Mouse (Mus musculus) spleen, adult 2 months (tissue): ENCODE results near the gene Dok7. TPM values are rescaled to one million over a fixed set of nuclear protein-coding genes. Genes with fewer than 3 reads are reported as not detected.

Experiments used
- DNase-seq, 2 experiments: peaks; one replicate each; pipeline versions ENCODE4 v3.0.0 to v3.0.0-alpha.2; 2012 to 2021; ENCODE audit warnings: low spot score in 2 of 2, low read depth in 1 of 2
- H3K27ac ChIP-seq: fragments of 200-500 bp; 2 replicates; pipeline ENCODE4 v1.5.1; 2012; ENCODE audit warnings: low read length, inconsistent platforms; ENCODE audit not compliant: insufficient read depth
- H3K27me3 ChIP-seq: fragments of 200-500 bp; 2 replicates; pipeline ENCODE4 v1.6.1; 2012; ENCODE audit warnings: mild to moderate bottlenecking, moderate library complexity, low read length, inconsistent platforms; ENCODE audit not compliant: control insufficient read depth, insufficient read depth
- H3K36me3 ChIP-seq: fragments of 200-500 bp; 2 replicates; pipeline ENCODE4 v1.6.1; 2012; ENCODE audit warnings: mild to moderate bottlenecking, low read length, inconsistent platforms; ENCODE audit not compliant: control insufficient read depth, insufficient read depth
- H3K4me1 ChIP-seq: fragments of 200-500 bp; 2 replicates; pipeline ENCODE4 v1.6.1; 2011; ENCODE audit warnings: inconsistent platforms; ENCODE audit not compliant: control insufficient read depth, insufficient read depth, insufficient read length
- H3K4me3 ChIP-seq: fragments of 200-500 bp; 2 replicates; pipeline ENCODE4 v1.5.1; 2011; ENCODE audit warnings: mild to moderate bottlenecking, inconsistent platforms; ENCODE audit not compliant: insufficient read depth, insufficient read length; ENCODE audit errors: extremely low read depth
- CTCF ChIP-seq: fragments of 200-500 bp; IDR thresholded peaks from 2 replicates; pipeline ENCODE4 v1.5.1; 2011; ENCODE audit warnings: mild to moderate bottlenecking, inconsistent platforms; ENCODE audit not compliant: insufficient read depth, insufficient read length, insufficient replicate concordance; ENCODE audit errors: extremely low read depth
- POLR2A ChIP-seq: fragments of 200-500 bp; IDR thresholded peaks from 2 replicates; pipeline ENCODE4 v1.6.1; 2011; ENCODE audit warnings: low read depth, low read length, inconsistent platforms
- WGBS: fragments of 180-500 bp; shearing (Covaris S2); methylation state at CpG from one replicate; pipeline ENCODE4 v1.1.7; 2018; 5-methylcytosine and 5-hydroxymethylcytosine counted together
- polyA plus RNA-seq: library from polyadenylated mRNA; depleted of rRNA; stranded (reverse); fragments of >200 nt; gene quantifications from 2 replicates; pipeline ENCODE4 v1.2.3, GENCODE M21; 2012

Dok7 gene
- polyA plus RNA-seq, 1 experiment, result 0.54 TPM

DNA sequence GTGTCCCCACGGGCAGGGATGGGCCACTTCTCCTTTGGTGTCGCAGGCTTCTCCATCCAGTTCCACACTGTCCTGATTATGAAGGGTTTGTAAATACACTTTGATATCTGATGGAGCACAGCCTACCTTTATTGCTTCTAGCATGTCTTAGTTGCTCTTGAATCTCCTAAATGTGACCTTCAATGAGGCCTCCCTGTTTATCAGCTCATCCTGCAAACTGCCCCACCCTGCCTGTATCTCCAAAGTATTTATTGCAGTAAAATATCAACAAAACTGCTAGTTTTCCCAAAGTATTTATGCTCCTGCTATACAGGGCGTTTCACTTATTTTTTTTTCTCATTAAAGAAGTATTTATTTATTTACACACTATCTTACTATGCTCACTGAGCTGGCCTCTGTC lies 59.4 kb downstream of the Dok7 start:
- DNase-seq, result no peak
- Histone ChIP-seq H3K27ac (no peak overlapping the region), H3K36me3 (no peaks in the 10 kb centered on the region), H3K4me1 (no peaks in the 10 kb centered on the region), H3K4me3 (no peak overlapping the region), H3K27me3 (0 out of 2 replicates have a peak, but pooled peaks cover 2% of the 10 kb centered on the region)
- TF ChIP-seq CTCF (no peak), POLR2A (no peak)
- WGBS, result 70% methylated on average over 3 of the region's 3 CpGs

GRCm38 (mm10) chr5:35117633-35118032 lies 61.1 kb downstream of the Dok7 start:
- Histone ChIP-seq H3K4me1 (no peaks in the 10 kb centered on the region), H3K36me3 (no peaks in the 10 kb centered on the region), H3K27ac (no peak overlapping the region), H3K4me3 (no peak overlapping the region), H3K27me3 (0 out of 2 replicates have a peak, but pooled peaks cover 2% of the 10 kb centered on the region)
- DNase-seq, result no peak
- TF ChIP-seq POLR2A, result no peak
- TF ChIP-seq CTCF, result no peak
- 68% methylated on average over 3 of the region's 3 CpGs for WGBS

- H3K4me1 ChIP-seq, result no peaks in the 10 kb centered on the region
- 97% methylated on average over 2 of the region's 2 CpGs for WGBS
- H3K36me3 ChIP-seq, result no peaks in the 10 kb centered on the region
- TF ChIP-seq POLR2A (no peak), CTCF (no peak)
- 0 out of 2 replicates have a peak, but pooled peaks cover 2% of the 10 kb centered on the region for H3K27me3 ChIP-seq
- no peak overlapping the region for H3K4me3 ChIP-seq
- H3K27ac ChIP-seq, result no peak overlapping the region
- no peak for DNase-seq
Measured at GRCm38 (mm10) chr5:35118418-35118817, 61.9 kb downstream of the Dok7 start.

DNA sequence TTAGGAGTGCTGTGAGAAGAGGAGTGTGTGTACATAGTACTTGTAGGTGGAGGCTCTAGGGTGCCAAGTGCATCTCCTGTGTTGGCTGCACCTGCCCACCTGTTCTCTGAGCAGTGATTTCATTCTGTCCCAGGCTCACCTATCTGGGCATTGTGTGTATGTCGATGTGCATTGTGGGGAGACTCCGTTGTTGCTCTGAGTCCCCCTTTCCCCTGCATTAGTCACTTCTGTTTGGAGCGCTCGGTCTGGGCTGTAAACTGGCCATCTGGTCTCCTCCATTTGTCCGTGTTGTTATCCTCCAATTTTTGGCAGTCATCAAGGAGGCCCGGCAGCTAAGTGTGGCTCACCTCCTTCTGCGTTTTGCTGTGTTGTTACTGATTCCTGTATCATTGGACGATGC lies 63.5 kb downstream of the Dok7 start:
- no peak for DNase-seq
- Histone ChIP-seq H3K4me3 (no peak overlapping the region), H3K4me1 (no peaks in the 10 kb centered on the region), H3K27me3 (0 out of 2 replicates have a peak, but pooled peaks cover 2% of the 10 kb centered on the region), H3K36me3 (no peaks in the 10 kb centered on the region), H3K27ac (no peak overlapping the region)
- TF ChIP-seq CTCF (no peak), POLR2A (no peak)
- WGBS, result 80% methylated on average over 8 of the region's 8 CpGs

GRCm38 (mm10) chr5:35129208-35129607 lies 72.6 kb downstream of the Dok7 start:
- Histone ChIP-seq H3K27me3 (no peaks in the 10 kb centered on the region), H3K36me3 (no peaks in the 10 kb centered on the region), H3K4me1 (no peaks in the 10 kb centered on the region), H3K27ac (no peak overlapping the region), H3K4me3 (no peak overlapping the region)
- no peak for DNase-seq
- WGBS, result 86% methylated on average over 16 of the region's 16 CpGs
- no peak for TF ChIP-seq CTCF
- TF ChIP-seq POLR2A, result no peak

- H3K4me3 ChIP-seq, result no peak overlapping the region
- H3K4me1 ChIP-seq, result no peaks in the 10 kb centered on the region
- no peak for DNase-seq
- no peaks in the 10 kb centered on the region for H3K27me3 ChIP-seq
- no peak overlapping the region for H3K27ac ChIP-seq
- 87% methylated on average over 7 of the region's 7 CpGs for WGBS
- no peaks in the 10 kb centered on the region for H3K36me3 ChIP-seq
- no peak for TF ChIP-seq POLR2A
- TF ChIP-seq CTCF, result no peak
Measured at GRCm38 (mm10) chr5:35129767-35130191, 73.2 kb downstream of the Dok7 start.

DNA sequence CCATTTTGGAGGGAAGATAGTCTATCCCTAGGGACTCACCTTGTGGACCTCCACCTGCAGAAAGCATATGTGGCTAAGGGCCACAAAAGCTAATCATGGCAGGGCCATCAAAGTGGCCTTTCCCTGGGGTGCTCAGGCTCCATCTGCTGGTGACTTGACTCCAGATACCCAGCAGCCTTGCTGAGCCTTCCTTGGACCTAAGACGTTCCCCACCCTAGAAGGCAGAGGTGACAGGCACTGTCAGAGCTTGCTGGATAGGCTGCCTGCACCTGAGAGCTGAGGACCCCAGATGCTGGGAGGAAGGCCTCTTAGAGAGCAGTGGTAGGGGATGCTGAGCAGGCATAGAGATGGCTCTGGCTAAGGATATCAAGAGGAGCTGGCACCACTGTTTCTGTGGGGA lies 74.7 kb downstream of the Dok7 start:
- no peak for DNase-seq
- 24% methylated on average over 1 of the region's 1 CpGs for WGBS
- Histone ChIP-seq H3K4me3 (no peak overlapping the region), H3K4me1 (no peaks in the 10 kb centered on the region), H3K27me3 (no peaks in the 10 kb centered on the region), H3K36me3 (no peaks in the 10 kb centered on the region), H3K27ac (no peak overlapping the region)
- TF ChIP-seq POLR2A (no peak), CTCF (no peak)
